Mouse (Mus musculus): ENCODE results near the gene Ror2.

DNA sequence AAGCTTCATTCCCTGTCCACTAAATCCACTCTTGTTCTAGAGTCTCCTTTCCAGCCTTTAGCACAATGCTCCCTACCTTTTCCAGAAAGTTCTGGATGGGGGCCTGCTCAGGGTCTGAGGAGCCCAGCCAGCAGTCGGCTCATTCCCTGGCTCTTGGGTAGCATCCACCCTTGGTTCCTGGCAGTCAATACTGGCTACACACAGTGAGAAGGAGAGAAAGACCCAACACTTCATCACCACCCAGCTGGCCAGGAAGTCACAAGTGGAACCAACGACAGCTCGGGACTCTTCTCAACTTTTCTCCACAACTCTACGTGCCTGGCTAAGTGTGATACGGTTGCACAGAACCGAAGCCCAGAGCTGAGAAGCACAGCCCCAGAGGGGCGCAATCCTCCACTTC is 86.7 kb downstream of the Ror2 start:
- TF ChIP-seq CTCF (IDR thresholded peaks at IDR 0.05; ENCODE audit: extremely low read depth, insufficient read length, insufficient replicate concordance, low read depth, low read length) (no peak), POLR2A (IDR thresholded peaks at IDR 0.05; ENCODE audit: low read depth, low read length) (no peak)

All from small intestine, adult 2 months (tissue).